Mouse (Mus musculus) brown adipose tissue, adult 24 weeks (tissue): ENCODE data around the gene Ccdc103. TPM values are rescaled to one million over a fixed set of nuclear protein-coding genes. Genes with fewer than 3 reads are reported as not detected.
A peak's percentile ranks its signal among the peaks of the same experiment; 100 is the strongest.

Source experiments
- H3K27ac ChIP-seq: fragments of 200-500 bp; replicated peaks from 2 replicates; pipeline ENCODE4 v1.5.1; 2012; ENCODE audit warnings: low read depth, mild to moderate bottlenecking, low read length
- H3K4me1 ChIP-seq: fragments of 200-500 bp; 2 replicates; pipeline ENCODE4 v1.6.1; 2012; ENCODE audit warnings: low read length, mixed read lengths; ENCODE audit not compliant: control insufficient read depth, insufficient read depth, insufficient read length
- H3K4me3 ChIP-seq: fragments of 200-500 bp; 2 replicates; pipeline ENCODE4 v1.5.1; 2012; ENCODE audit warnings: low read depth, mild to moderate bottlenecking, low read length, moderate library complexity; ENCODE audit not compliant: insufficient read depth
- polyA plus RNA-seq: library from polyadenylated mRNA; stranded (reverse); fragments of >200 nt; gene quantifications from 2 replicates; pipeline ENCODE4 v1.2.4, GENCODE M21; 2012; ENCODE audit not compliant: missing spikeins, insufficient read depth, insufficient read length

The Ccdc103 gene
- not detected in 2 replicates for polyA plus RNA-seq

DNA sequence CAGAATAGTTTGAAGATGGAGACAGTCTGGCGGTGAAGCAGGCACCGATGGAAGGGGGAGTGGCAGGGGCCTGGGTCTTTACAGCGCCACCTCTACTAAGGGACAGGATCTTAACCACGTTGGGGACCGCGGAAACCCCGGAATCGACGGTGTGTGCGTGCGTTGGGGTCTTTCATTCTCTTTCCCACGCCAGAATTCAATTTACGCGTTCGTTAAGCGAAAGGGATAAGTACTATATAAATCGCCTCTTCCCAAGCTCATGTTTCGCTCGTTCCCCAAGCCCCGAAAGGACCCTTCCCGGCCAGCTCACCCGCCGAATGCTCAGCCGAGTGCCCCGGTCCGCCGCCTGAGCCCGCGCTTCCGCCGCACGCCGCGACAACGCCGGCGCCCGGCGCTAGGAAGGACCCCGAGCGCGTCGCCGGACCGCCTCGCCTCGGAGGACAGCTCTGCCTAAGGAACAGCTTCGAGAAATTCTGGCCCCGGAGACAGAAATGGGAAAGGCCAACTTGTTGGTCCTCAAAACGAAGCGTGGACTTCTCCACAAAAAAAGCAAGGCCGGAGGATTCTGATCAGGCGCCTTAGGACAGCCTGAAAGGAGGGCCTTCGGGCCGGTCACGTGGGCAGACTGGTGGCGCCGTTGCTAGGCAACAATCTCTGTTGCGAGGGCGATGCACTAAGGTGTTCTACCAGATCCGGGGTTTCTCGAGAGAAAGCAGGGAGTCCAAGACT lies at the start of gene Ccdc103, which contains the start of gene Eftud2:
TSS of gene Ccdc103 (plus strand) at position 620 of the 729 bp plus-strand sequence.
TSS of gene Eftud2 (minus strand) at position 401 of the 729 bp plus-strand sequence.
- Histone ChIP-seq H3K4me3 (peak within 1 kb of the TSS; percentile 76), H3K4me1 (0 out of 2 replicates have a peak, but pooled peaks cover 2% of the 10 kb centered on the region), H3K27ac (peak within 1 kb of the TSS; percentile 93)

DNA sequence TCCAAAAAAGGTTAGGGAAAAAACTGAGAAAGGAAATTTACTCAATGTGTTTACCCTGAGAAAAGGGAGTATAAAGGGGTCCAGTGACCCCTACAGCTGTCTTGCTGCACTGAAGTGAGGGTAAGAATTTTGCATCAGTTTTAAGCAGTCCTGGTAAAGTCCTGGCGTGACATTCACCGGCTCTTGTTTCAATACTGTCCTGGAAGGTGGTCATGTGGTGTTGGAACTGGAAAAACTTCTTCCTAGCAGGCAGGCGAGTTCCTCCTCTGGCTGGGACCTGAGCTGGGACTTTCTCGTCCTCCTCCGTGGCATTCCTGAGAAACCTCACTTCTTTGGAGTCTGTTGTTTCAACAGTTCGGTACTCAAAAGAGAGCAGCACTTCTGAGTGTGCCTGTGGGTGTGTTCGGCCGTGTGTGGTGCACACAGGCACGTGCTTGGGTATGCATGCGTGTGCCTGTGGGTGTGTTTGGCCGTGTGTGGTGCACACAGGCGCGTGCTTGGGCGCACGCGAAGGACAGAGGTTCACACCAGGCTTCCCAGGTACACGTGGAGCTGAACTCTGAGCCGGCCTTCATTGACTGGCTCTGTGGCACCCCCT lies 48.2 kb upstream of the Ccdc103 start:
- Histone ChIP-seq H3K4me3 (no peak overlapping the region), H3K4me1 (no peaks in the 10 kb centered on the region), H3K27ac (0 out of 2 replicates have a peak overlapping the region, but pooled peaks have one; percentile 15)

DNA sequence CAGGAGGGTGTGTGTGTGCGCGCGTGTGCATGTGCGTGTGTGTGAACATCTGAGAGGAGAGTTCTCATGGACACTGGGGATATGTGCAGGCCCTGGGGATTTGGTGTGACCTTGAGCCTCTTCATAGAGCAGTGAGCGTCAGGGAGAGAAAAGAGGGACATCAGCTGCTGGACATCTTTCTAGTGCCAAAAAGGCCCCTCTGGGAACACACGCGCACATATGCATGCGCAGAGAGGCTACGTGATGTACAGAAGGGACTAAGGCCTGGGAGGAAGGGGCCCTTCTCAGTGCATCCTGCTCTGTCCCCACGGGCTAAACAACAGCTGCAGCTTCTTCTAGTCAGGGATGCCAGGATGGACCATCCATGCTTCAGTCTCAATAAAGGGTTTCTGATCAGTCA lies 46.8 kb upstream of the Ccdc103 start:
- Histone ChIP-seq H3K4me1 (no peaks in the 10 kb centered on the region), H3K27ac (no peak overlapping the region)

DNA sequence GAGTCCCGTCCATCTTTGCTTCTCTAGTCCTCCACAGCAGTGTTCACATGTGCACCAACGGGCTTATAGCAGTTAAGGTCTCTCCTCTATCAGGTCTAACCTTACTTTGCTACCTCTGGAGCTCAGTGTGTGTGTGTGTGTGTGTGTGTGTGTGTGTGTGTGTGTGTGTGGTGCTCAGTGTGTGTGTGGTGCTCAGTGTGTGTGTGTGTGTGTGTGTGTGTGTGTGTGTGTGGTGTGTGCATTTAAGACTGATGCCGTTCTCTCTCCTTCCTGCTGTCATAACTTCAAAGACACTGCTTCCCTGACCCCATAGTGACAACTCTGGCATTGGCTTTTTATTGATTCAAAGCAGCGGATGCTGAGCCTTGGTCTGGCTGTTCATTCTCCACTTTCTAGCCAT lies 45.5 kb upstream of the Ccdc103 start, which contains the start of gene Higd1b:
TSS of gene Higd1b (plus strand) at position 301 of the 400 bp plus-strand sequence.
- H3K4me3 ChIP-seq = peak within 1 kb of the TSS; percentile 33
- no peaks in the 10 kb centered on the region for H3K4me1 ChIP-seq
- H3K27ac ChIP-seq = peak within 1 kb of the TSS; percentile 84

More for the DNA sequence above, 46.8 kb upstream of the Ccdc103 start:
- no peak overlapping the region for H3K4me3 ChIP-seq

DNA sequence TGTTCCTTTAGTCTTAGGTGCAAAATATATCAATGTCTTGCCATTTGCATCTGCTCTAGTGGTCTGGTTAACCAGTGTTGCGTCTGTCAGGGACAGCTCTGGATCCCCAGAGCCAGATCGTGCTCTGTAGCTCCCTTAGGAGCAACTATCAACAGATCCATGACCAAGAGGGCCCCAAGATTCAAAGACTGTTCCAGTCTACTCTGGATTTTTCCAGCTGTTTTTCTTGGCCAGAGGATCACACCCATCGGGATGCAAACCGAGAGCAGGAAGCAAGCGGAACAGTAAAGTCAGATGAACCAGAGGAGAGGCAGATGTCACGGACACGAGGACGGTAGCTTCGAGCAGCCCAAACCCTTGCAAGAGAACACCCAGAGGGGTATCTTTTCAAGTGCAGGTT lies 44.9 kb upstream of the Ccdc103 start:
- Histone ChIP-seq H3K4me3 (peak overlapping the region; percentile 33), H3K4me1 (no peaks in the 10 kb centered on the region), H3K27ac (peak overlapping the region; percentile 84)

DNA sequence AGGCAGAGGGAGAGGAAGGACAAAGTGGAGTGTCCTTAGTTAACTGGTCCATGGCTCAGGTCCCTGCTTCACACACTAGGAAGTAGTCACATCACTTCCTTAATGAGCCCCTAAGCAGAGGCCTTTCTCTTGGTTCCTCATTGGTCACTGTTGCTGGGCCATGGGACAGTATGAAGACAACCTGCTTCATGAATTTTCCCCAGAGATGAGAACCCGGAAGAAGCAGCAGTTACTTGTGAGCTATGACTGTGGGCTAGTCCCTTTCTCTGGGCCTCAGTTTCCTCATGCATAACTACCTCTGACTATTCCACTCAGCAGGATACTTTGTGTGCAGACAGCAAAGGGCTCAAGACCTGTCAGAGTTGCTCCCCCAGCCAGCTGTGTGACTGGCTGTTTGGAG lies 43.6 kb upstream of the Ccdc103 start:
- Histone ChIP-seq H3K27ac (peak overlapping the region; percentile 78), H3K4me3 (peak overlapping the region; percentile 33), H3K4me1 (no peaks in the 10 kb centered on the region)

DNA sequence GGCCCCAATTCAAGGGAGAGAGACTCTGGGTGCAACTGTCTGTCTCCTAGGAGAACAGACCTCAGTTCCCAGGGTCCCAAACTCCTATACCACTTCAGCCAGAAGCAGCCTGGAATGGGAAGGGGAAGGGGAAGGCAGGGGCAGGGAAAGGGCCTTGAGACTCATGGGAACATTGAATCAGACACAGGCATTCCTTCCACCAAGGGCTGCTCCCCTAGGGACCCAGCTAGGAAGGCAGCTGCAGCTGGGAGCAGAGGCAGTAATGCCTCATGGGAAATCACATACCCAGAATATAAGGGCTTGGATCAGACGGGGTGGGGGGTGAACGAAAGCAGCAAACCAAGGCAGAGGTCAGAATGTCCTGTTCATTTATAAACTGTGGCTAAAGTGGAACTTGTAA lies 42.9 kb upstream of the Ccdc103 start:
- no peaks in the 10 kb centered on the region for H3K4me1 ChIP-seq
- H3K4me3 ChIP-seq = no peak overlapping the region
- H3K27ac ChIP-seq = peak overlapping the region; percentile 78

DNA sequence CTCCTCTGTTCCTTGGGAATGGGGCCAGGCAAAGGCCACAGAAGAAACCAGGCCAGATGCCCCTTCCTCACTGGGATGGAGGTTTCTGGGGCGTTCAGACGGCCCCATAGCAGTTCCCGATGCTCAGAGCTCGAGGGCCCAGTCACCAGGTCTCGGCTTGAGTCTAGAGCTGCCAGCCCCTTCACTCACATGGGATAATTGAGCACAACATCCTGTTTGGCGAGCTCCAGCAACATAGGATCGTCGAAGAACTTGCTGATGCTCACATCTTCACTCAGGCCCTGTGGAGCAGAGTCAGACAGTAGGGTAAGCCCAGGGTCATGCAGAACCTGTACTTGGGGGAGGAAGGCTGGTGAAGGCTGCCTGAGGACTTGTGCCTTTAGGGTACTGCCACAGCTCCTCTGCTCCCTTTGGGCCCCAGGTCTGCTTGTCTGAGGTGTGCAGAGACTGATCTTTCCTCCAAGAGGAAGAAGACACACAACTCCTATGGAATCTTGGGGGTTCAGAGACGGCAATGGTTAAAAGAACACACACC lies 42.3 kb upstream of the Ccdc103 start:
- Histone ChIP-seq H3K4me1 (no peaks in the 10 kb centered on the region), H3K4me3 (no peak overlapping the region), H3K27ac (peak overlapping the region; percentile 25)

DNA sequence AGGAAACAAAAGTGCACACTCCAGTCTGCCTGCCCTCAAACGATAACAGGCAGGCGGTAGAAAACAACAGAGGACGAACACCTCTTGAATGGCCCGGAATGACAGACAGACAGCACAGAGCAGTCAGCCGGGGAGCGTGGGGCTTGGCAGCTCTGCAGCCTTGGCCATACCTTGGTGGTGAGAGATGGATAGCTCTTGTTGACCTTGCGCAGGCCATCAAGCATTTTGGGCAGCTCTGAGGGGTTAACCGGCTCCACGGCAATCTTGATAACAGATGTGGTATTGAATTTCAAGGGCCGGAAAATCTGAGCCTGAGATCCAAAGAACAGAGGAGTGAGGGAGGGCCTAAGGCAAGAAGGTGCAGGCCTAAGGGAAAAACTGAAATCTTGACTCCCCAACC lies 35.1 kb upstream of the Ccdc103 start:
- Histone ChIP-seq H3K4me1 (no peaks in the 10 kb centered on the region), H3K4me3 (no peak overlapping the region), H3K27ac (no peak overlapping the region)

DNA sequence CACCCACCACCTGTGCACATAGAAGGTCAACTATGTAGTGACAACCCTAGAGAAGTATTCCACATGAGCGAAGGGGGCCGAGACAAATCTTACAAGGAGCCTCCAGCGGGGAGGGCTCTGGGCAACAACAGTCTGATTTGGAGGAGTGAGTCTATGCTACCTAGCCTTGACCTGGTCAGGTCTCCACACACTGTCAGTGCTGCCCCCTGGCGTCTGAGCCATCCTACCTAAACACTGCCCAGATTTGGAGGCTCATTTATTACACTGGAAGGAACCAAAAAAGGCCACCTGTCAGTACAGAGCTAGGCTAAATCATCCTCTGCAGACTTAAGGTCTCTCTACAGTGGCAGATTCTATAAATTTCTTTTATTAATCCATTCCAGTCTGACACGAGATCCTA lies 29.1 kb upstream of the Ccdc103 start:
- Histone ChIP-seq H3K4me1 (no peaks in the 10 kb centered on the region), H3K4me3 (no peak overlapping the region), H3K27ac (no peak overlapping the region)

DNA sequence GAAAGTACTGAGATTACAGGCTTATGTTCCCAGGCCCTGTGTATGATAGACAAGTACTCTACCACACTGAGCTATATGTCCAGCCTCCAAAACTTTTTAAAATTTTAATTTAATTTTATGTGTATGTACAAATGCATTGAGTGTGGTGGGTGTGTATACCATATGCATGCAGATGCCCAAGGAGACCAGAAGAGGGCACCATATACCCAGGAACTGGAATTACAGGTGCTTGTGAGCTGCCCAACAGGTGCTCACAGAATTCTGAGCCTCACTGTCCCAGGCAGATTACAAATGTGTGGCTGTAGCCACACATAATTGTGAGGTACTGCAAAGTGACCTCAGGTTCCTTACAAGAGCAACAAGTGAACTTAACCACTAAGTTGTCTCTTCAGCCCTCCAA lies 27.2 kb upstream of the Ccdc103 start:
- H3K4me3 ChIP-seq = no peak overlapping the region
- no peaks in the 10 kb centered on the region for H3K4me1 ChIP-seq
- no peak overlapping the region for H3K27ac ChIP-seq

DNA sequence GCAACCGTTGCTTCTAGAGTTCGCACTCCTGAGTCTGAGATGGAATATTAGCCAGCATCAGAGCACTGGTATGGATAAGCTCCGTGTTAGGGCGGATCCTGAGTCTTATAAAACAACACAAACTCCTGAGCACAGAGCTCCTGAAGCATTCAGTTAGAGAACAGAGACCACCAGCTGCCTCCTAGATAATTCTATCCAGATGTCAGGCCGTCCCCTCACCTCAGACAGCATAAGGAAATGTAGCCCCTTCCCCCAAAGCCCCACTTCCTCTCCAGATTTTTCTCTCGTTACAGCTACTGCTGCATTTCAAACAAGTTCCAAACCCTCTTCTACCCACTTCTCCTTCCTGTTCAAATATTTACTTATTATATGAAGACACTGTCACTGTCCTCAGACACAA lies 25.1 kb upstream of the Ccdc103 start:
- Histone ChIP-seq H3K4me3 (no peak overlapping the region), H3K27ac (no peak overlapping the region)

DNA sequence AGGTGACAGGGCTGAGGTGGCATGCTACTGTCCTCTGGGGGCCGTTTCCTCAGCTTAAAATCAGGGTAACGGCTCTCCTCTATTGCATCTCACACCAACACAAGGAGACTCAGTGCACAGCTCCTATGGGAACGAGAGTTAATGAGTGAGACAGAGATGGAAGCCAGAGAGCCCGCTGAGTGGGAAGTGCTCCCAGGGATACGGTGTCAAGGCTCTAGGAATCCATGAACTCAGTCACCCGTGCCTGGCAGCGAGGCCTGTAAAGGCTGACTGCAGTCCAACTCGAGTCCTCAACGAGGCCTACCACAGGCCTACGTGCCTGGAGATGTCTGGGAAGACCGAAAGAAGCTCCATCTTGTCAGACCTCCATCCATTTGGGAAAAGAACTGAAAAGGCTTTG lies 22.1 kb upstream of the Ccdc103 start:
- Histone ChIP-seq H3K4me1 (no peaks in the 10 kb centered on the region), H3K27ac (no peak overlapping the region), H3K4me3 (no peak overlapping the region)

More for the DNA sequence above, 25.1 kb upstream of the Ccdc103 start:
- no peaks in the 10 kb centered on the region for H3K4me1 ChIP-seq

DNA sequence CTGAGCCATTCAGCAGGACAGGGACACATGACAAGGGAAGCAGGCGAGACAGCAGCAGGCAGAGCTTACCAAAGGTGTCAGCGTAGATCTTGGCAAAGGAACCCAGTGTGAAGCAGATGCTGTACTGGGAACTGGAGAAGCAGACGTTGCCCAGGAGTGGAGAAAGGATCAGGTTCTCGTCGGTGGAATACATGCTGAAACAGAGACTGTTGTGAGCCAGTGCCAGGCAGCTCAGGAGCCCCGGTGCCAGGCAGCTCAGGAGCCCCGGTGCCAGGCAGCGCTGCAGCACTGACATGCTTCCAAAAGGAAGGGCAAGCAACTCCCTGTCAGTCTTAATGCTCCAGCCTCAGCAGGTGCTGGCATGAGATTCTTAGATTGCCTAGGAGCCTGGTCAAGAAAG lies 21.1 kb upstream of the Ccdc103 start:
- H3K4me1 ChIP-seq = no peaks in the 10 kb centered on the region
- no peak overlapping the region for H3K4me3 ChIP-seq
- no peak overlapping the region for H3K27ac ChIP-seq

DNA sequence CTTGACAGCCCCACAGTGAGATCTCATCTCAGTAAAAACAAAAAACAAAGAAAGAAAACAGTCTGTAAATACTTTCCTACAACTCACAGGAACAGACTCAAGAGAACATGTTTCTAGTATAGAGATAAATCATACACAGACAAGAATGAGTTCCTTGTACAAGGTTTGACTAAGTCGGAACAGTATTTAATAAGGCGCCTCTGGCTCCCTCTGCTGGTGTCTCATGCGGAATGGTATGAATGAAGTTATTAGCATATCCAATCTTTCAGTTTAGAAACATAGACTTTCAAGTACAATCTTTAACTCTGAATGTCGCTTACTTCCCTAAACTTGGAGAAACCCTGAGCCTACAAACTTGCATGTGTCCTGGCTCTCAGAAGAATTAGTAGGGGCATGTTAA lies 16.7 kb upstream of the Ccdc103 start:
- no peaks in the 10 kb centered on the region for H3K4me1 ChIP-seq
- H3K27ac ChIP-seq = no peak overlapping the region
- no peak overlapping the region for H3K4me3 ChIP-seq
